Mouse (Mus musculus) lung, postnatal 14 days (tissue): ENCODE results near the gene Dock1.

Experiments
- DNase-seq: peaks from one replicate; pipeline ENCODE4 v3.0.0; 2021

The Dock1 gene

DNA sequence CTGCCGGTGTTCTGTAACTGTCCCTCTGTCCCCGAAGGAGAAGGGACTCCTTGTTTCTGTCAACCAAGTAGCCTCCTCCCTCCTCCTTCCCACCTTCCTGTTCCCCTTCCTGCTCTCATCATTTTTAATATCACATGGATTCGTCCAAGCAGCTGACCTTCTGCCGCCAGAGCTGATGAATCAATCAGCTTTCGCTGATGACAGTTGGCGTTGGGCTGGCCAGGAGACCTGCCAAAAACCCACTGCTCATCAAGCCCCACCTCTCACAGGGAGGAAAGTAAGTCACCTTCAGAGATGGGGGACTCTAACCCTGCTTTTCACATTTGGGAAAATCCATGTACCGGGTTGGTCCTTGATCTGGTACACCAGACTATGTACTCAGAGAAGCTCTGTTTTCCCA is 87.2 kb downstream of the Dock1 start:
- DNase-seq: no peak

DNA sequence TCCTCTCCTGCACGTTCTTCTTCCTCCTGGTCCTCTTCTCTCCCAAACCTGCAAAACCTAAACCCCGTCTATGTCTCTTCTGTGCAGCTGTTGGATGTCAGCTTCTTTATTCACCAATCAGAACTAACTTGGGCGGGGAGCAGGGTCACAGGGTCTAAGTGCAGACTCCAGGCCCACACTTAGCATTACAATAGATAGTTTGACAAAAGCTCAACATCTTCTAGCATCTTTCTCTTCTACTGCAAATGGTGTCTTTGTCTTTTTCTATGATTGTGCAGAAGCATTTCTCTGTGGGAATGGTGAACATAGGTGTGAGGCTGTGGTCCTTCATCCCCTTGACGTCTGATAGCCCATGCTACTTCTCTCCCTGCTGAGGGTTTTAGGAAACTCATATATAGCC is 91.3 kb downstream of the Dock1 start:
- no peak for DNase-seq

DNA sequence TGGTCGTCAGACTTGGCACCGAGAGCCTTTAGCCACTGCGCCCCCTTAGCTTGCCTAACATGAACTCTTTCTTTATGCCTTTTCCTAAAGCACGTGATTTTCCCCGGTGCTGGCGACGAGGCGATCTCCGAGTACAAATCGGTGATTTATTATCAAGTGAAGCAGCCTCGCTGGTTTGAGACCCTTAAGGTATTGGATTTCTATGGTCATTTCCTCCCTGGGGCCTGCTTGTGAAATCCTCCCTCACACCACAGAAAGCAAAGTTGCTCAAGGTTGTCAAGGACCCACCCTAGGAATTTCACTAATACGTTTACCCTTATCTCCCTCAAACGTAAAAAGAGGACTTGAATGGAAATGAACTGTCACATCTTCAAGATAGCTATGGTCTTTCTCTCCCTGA is 94.7 kb downstream of the Dock1 start:
- DNase-seq: no peak

DNA sequence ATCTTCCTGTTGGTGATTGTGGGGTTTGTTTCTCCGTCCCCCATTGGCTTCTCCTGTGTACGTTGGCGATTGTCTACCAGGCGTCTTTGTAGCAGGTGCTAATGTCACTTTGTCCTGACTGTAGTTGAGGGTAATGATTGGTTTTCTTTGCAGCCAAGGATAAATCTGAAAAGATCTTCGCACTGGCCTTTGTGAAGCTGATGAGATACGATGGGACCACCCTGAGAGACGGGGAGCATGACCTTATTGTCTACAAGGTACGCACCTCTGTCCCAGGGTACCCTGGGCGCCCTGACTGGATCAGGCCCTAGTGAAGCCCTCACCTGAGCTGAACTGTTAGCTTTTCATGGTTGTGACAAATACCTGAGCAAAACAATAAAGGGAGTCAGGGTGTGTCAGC is 100.9 kb downstream of the Dock1 start:
- DNase-seq: no peak

DNA sequence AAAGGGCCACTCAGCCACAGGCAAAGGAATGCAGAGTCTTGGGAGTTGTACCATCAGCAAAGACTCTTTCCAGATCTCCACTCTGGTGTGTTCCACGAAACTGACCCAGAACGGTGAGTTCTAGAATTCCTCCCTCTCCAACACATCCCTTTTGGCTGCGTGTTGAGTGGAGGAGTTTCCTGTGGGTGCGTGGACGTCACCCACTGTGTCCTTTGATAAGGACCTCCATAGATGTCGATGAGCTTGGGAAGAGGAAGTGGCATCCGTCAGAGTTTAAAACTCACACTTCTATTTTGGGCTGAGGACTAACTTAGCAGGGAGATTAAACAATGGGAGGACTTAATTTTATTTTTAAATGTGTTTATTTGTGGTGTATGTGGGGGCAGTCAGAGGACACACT is 101.9 kb downstream of the Dock1 start:
- DNase-seq: no peak

DNA sequence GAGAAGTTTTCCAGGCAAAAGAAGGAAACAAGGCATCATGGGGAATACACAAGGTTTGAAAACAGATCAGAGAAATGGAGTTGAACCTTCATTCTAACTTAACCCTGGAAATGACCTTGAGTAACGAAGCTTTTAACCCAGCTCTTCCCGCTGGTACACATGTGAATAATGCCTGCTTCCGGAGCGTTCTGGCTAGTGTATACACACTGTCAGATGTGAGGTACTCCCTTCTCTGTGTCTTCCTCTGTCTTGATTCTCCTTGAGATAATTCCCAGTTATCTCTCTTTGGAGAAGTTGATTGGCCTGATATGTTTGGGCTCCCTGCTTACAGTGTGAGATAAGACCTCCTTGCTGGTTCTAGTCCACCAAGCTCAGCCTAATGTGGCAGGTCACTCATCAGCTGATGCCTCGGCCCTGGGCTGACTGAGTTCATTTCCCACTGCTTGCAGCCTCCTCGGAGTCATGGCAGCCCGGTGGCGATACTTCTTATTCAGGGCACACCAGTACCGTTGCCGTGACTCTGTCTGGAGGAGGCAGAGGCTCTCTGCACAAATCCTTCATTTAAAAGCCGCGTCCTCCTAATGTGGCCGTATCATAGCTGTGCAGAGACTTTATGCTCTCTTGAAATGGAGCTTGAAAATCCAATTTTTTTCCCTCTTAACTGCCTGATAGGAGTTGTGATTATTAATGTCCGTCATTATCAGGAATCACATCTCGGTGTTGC is 102.6 kb downstream of the Dock1 start:
- DNase-seq: peak; percentile 4

DNA sequence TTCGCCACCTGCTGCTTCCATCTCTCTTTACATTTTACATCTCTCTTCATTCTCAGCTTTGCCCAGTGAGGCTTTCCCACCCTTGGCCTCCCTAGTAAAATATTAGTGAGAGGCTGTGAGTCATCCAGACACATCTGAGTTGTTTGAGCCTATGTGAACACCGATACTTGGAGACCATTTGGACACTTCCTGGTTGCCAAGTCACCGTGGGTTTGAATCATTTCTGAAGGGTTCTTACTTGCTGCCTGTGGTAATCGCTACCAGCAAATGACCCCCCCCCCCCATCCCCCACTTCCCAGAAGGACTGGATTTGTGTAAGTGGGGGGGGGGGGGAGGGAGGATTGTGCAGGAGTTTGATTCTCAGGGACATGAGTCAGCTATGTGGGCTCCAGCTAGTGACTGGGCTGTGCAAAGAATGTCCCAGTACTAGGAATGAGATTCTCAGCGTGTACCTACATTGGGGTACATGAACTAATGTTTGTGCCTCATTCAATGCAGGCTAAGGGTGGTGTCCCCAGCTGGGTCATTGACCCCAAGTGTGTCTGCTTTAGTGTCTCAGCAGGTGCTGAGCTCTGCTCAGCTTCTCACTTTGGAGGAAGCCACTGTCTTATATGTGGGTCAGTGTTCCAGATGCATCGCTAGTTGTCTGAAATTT is 103.4 kb downstream of the Dock1 start:
- DNase-seq: no peak

DNA sequence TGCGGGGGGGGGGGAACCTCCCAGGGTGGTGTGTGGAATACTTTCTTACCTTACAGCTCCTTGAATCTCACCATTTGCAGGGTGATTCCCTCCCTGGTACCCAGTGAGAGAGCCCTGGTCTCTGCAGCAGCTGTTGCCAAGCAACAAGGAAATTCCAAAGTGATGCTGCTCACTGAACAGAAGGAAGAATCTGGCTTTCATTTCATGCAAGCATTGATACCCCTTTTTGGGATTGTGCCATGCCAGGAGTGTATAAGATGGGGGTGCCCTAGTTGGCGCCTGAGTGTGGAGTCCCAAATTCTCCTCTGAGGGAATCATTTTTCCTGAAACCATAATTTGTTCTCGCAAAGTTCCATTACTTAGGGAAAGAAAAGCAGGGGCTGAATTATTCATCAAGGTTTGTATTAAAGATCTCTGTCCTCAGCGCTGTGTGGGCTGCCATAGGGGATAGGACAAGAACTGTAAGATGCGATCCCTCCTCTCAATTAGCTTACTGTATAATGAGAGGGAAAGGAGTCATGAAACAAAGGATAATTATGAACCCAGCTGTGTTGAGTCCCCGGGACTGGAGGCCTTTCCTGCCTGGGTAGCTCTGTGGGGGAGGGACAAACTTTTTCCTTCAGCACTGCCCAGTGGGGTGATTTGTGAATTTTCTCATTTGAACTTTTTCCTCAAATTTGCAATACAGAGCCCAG is 104.2 kb downstream of the Dock1 start:
- DNase-seq: no peak

DNA sequence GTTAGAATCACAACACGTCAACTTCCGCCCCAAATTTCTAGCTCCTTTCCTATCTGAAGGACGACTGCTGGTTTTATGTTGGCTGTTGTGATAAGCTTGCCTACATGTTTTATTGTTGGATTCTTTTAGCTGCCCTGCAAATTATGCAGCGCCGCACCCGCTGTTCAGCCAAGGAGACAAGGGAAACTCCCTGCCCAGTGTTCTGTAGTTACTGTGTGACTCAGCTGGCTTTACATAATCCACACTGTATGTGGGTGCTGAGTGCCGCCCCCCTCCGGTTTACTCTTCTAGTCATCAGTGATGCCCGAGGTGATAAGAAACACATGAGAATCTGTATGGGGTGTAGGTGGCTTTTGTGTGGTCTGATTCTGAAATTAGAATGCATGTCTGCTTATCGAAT is 105.2 kb downstream of the Dock1 start:
- DNase-seq: no peak

DNA sequence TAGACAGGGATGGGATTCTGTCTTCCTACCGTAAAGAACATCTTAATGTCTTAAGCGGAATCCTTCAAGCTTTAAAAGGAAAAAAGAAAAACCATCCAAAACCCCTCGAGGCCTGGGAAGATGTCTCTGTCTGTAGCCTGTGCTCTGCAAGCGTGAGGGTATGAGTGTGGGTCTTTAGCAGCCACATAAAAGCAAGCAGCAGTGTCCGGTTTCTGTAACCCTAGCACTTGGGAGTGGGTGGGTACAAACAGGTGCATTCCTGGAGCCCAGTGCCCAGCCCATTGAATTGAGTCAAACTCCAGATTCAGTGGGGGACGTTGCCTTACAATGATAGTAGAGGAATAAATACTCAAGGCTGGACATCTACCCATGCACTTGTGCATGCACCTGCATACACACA is 105.9 kb downstream of the Dock1 start:
- no peak for DNase-seq

DNA sequence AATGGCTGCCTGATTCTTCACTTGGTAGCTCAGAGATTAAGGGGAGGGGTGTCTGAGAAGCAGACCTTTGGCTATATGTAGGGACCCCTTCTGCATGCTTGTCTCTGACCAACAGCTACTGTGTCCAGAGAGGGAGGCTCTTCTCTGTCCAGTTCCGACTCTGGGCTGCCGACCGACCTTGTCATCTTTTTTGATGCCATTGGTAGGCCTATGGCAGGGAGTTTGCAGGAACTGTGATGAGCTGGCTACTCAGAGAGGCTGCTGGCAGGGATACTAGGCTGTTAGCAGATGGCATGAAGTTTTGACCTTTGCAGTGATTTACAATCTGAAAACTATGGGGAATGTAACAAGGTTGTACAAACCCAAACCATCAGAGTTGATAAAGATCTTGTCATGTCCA is 109.3 kb downstream of the Dock1 start:
- DNase-seq: no peak

DNA sequence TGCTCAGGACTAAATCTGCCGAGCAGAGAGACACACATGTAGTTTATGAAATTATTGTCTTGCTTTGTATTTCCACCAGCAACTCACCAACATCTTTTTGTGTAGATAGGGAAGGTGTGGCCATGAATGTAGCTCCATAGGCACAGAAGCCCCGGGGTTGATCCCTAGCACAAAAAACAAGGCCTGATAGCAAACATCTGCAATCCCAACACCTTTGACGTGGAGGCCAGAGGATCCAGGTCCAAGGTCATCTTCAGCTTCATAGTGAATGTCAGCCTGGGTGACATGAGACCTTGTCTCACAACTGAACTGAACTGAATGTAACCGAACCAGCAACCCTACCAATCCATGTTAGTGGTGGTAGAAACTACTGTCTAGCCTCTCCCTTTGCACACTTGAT is 116.7 kb downstream of the Dock1 start:
- DNase-seq: no peak

DNA sequence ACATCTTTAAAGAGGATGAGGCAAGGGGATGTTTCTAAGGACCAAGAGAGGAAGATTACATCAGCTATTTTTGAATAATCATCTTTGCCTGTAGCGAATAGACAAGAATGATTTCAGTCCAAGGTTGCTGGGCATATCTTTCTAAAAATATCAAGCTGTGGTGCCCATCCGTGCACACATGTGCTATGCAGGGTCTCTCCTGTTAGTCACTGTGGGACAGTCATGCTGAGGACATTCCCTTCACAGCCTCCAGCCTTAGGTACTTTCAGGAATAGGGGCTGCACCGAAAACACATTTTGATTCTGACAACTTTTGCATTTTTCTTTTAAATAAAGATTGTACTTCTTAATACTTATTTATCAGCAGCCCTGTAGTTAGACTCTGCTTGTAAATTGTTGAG is 124.4 kb downstream of the Dock1 start:
- DNase-seq: no peak

DNA sequence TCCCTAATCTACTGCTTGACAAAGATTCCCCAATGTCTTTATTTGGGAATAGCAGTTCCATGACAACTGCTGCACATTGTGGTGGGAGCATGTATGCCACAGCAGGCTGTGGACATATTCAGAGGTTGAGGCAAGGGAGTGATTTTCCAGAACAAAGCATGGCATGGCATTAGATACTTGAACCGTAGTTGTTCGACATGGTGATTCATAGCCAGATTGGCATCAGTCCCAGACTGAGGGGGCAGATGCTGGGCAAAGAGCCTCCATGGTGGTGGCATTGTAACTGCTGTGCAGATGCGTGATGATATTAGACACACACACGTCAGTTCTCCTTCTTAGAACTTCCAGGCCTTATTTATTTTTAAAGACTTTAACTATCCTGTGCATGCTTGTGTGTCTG is 129.6 kb downstream of the Dock1 start:
- no peak for DNase-seq

DNA sequence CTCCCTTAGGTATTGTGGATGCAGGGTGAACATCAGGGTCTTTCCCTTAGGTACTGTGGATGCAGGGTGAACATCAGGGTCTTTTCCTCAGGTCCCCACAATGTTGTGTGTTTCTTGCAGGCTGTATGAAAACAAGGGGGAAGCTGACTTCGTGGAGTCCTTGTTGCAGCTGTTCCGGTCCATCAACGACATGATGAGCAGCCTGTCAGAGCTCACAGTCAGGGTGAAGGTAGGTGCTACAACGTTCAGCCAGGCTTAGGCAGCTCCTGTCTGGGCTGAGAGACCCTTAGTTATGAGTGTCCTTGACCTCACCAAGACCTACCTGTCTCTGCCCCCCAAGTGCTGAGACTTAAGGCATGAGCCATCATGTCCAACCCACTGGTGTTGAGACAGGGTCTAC is 134.0 kb downstream of the Dock1 start:
- DNase-seq: no peak

DNA sequence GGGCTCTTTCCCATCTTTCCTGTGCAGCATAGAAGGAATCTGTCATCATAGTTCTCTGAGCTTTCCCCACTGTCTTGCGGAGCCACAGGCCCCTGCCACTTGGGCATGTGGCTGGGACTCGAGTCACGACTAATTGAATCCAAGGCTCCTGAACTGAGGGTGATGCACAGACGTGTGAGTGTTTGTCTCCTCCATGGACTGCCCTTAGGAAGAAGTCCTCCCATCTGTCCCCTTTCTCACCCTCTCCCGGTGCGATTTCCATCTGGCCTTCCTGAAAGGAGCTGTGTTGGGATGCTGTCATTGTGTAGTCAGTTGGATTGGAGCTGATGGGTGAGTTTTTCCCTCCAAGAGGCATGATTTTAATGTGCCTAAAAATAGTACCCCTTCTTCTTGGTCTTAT is 136.3 kb downstream of the Dock1 start:
- DNase-seq: no peak

DNA sequence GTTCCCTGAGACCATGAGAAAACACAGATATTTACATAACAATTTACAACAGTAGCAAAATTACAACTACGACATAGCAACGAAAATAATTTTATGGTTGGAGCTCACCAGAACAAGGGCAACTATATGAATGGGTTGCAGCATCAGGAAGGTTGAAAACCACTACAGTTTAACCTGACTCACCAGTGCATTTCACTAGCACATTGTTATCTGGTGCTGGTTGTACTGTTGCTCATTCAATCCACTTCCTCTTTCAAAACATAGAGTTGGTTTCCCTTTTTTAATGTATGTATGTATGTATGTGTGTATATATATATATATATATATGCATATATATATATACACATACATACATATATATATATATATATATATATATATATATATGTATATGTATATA is 138.0 kb downstream of the Dock1 start:
- no peak for DNase-seq

DNA sequence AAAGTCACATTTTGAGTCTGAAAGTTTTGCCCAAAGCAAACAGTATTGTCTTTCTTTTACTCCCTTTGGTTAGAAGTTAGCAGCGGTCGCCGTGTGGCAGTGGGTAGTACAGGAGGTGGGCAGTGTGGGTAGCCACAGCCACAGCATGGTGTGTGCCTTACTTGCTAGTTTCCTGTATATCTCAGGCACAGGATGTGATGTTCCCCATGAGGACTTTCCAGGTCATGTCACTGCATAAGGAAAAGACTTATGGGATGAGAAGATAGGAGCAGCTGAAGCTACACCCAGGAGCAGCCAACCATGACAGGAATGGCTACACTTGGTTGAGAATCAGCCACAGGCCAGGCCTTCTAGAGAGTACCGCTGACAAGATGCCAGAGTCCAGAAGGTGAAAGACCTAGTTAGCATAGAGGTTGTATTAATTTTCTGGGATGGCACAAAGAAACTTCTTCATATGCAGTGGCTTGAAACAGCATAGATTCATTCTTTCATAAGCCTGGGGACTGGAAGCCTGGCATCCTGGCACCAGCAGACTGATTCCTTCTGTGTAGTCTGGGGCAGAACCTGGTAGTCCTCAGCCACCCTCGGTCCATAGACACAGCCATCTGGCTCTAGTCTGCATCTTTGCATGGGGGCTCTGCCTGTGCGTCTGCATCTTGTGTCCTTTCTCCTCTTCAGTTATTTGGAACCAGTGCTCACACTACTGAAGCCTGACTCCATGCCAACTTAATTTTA is 139.0 kb downstream of the Dock1 start:
- DNase-seq: no peak

DNA sequence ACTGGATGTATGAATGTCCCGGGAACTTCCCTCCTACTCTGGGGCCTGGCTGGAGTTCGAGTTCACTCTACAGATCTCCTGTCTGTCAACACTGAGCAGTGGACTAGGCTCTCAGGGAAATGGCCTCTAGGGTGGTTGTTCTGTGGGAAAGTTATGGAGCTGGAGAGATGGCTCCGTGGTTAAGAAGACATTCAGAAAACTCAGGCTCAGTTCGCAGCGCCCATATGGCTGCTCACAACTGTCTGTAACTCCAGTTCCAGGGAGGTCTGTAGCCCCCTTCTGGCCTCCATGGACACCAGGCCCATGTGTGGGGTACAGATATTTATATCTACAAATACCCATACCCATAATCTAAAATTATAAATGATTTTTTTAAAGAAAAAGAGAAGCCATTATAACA is 148.0 kb downstream of the Dock1 start:
- no peak for DNase-seq

DNA sequence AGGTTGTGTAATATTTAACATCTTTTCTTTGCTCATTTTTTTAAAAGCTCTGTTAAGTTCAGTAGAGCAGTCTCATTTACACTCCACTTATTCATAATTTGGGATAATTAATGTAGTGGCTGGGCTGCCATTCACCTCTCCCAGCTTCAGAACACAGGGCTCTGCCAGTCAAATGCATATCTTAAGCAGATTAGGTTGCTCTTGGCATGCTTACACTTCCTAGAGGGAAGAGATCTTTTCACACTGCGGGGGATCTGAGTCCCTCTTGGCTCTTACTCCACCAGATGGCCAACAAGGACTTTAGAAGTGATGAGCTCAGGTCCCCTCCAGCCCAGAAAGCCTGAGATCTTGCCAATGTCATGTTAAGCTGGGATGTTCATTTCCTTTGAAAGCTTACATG is 150.8 kb downstream of the Dock1 start:
- DNase-seq: no peak

DNA sequence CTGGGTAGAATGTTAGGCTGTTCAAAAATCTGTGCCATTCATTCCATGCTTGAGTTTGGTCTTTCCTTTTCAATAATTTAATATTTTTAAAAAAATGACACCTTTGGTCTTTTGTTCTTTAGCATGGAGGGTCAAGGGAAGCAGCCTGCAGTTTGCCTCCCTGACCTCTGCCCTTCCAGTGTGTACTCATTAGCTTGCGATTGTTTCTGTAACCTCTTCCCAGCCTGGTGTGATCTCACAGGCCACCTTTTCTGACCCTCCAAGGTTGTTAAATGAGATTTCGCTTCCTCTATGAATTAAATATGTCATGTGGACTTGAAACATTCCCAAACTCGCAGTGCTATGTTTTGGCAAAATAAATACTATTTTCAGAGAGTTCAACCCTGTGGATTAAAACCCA is 151.6 kb downstream of the Dock1 start:
- no peak for DNase-seq

DNA sequence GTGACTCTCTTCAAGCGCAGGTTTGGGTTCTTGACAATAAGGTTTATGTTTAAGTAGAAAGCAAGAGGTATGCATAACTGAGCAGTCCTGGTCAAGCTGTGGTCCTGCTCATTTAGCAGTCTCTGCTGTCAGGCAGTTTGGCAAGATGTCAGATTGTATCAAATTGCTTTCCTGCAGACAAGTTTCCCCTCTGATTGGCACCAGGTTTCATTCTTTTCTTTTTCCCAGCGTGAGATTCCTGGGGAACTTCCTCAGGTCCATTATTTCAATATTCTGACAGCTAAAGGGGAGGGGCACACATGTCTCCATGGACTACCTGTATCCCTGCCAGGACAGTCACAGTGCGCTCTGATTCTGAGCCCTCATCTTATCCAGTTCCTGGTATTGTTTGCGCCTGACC is 153.4 kb downstream of the Dock1 start:
- DNase-seq: no peak

DNA sequence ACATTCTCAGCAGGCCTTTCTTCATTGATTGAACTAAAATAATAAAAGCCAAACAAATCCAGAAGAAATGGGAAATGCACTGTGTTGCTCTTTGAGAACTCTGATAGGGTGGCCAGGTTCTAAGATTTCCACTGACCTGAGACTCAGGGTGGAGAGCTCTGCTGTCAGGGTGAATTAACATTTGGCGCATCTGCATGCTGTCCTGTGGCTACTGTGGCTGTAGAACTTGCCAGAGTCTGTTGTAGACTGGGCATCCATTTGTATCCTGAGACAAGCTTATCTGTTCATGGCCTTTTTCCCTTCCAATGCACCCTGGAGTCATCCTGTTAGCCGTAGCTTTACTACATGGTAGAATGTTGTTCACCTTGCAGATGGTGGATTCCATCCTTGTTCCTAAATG is 169.6 kb downstream of the Dock1 start:
- no peak for DNase-seq

DNA sequence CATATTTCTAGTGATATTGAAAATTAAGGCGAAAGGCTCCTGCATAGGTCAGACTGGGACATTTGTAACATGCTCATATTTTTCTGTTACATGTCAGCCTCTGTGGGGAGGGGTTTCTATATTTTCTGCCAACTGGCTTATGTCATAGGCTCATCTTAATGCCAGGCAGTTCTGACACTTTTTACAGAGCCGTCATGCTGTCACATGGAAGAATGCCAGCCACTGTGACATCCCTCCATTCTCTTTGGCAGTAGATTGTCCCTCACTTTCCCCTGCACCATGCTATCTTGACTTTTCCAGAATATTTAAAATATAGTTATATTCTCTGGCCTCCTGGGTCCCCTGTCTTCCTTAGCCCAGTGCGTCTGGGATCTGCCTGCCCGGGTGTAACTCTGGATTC is 172.3 kb downstream of the Dock1 start:
- no peak for DNase-seq
